Mouse (Mus musculus): ENCODE results near the gene Prkag1.

DNA sequence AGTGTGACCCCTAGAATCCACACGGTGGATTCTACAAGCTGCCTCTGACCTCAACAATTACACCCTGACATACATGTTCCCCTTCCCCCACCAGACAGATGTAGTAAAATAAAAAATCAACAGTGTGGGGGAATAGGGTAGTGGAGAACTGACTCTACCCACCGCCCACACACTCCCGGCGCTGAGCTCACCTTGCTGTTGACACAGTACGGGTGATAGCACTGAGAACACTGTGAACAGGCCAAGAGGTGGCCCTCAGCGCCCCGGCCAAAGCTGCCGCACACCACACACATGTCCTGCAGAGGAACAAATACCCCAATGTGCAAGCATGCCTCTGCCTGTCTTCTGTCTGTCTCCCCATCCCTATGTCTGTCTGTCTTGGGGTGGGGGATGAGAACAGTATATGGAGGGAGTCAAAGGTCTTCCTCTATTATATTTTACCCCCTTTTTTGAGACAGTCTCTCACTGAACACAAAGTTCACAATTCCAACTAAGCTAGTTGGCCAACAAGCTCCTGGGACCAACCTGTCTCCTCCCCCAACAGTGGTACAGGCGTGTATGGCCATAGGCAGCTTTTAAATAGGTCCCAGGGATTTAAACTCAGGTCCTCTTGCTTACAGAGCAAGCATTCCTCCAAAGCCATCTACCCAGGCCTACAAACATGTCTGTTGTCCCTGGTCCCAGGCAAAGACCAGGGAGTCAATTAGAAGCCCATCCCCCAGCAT, 28.2 kb upstream of the Prkag1 start:
- TF ChIP-seq CTCF (IDR thresholded peaks at IDR 0.05; ENCODE audit: control insufficient read depth, insufficient read depth, insufficient read length) (no peak), MYOD1 (IDR thresholded peaks at IDR 0.05; ENCODE audit: control insufficient read depth, insufficient read length, low read depth) (no peak), CEBPB (IDR thresholded peaks at IDR 0.05; ENCODE audit: low read depth) (no peak), USF1 (IDR thresholded peaks at IDR 0.05; ENCODE audit: low read depth) (no peak)

Measured in C2C12 (cell line).